Mouse (Mus musculus) heart, adult 2 months (tissue): Measurements from ENCODE around the gene Sdhaf1. TPM values are rescaled to one million over a fixed set of nuclear protein-coding genes. Genes with fewer than 3 reads are reported as not detected.
A peak's percentile ranks its signal among the peaks of the same experiment; 100 is the strongest.

ENCODE experiments used
- DNase-seq, 2 experiments: peaks; one replicate each; pipeline ENCODE4 v3.0.0; 2021
- H3K27ac ChIP-seq: fragments of 200-600 bp; 2 replicates; pipeline ENCODE4 v1.8.1; 2022
- H3K27me3 ChIP-seq: fragments of 200-500 bp; 2 replicates; pipeline ENCODE4 v1.6.1; 2012; ENCODE audit warnings: mild to moderate bottlenecking, low read length, inconsistent platforms, mixed read lengths; ENCODE audit not compliant: control insufficient read depth, insufficient read depth
- H3K36me3 ChIP-seq: fragments of 200-500 bp; 2 replicates; pipeline ENCODE4 v1.6.1; 2012; ENCODE audit warnings: low read length, inconsistent platforms; ENCODE audit not compliant: control insufficient read depth, insufficient read depth
- H3K4me1 ChIP-seq: fragments of 200-500 bp; 2 replicates; pipeline ENCODE4 v1.6.1; 2011; ENCODE audit warnings: low read length; ENCODE audit not compliant: control insufficient read depth, insufficient read depth
- H3K4me3 ChIP-seq: fragments of 200-600 bp; 2 replicates; pipeline ENCODE4 v1.8.1; 2022
- H3K79me2 ChIP-seq: fragments of 200-500 bp; replicated peaks from 2 replicates; pipeline ENCODE4 v1.6.1; 2012; ENCODE audit warnings: mild to moderate bottlenecking, inconsistent platforms, low read length, moderate library complexity, mixed read lengths; ENCODE audit not compliant: control insufficient read depth, insufficient read depth
- H3K9ac ChIP-seq: fragments of 200-500 bp; 2 replicates; pipeline ENCODE4 v1.6.1; 2012; ENCODE audit warnings: low read depth, mild to moderate bottlenecking, control low read depth, inconsistent platforms, low read length, mixed read lengths
- CTCF ChIP-seq: fragments of 200-600 bp; IDR thresholded peaks from 2 replicates; pipeline ENCODE4 v1.8.1; 2022; ENCODE audit warnings: antibody characterized with exemption, mild to moderate bottlenecking, moderate library complexity
- EP300 ChIP-seq: fragments of 200-500 bp; IDR thresholded peaks from 2 replicates; pipeline ENCODE4 v1.6.1; 2011; ENCODE audit warnings: low read depth, low read length, control low read depth; ENCODE audit not compliant: insufficient read depth
- POLR2A ChIP-seq: fragments of 200-500 bp; IDR thresholded peaks from 2 replicates; pipeline ENCODE4 v1.6.1; 2011; ENCODE audit warnings: mild to moderate bottlenecking, low read depth, low read length, control low read depth; ENCODE audit not compliant: insufficient read depth
- WGBS: fragments of 180-500 bp; shearing (Covaris S2); methylation state at CpG from one replicate; pipeline ENCODE4 v1.1.7; 2018; 5-methylcytosine and 5-hydroxymethylcytosine counted together
- intact Hi-C: fragments of 180-260 bp; cut with DNase I; formaldehyde crosslinking; loops from one replicate; pipeline ENCODE4 v1.15.1; 2025
- polyA plus RNA-seq: library from polyadenylated mRNA; depleted of rRNA; stranded (reverse); fragments of >200 nt; gene quantifications from 2 replicates; pipeline ENCODE4 v1.2.3, GENCODE M21; 2012
- total RNA-seq, 2 experiments: library from RNA; stranded (reverse); gene quantifications; 2 replicates each; pipeline ENCODE4 v1.2.3; 2021

Sdhaf1 gene
- total and polyA plus RNA-seq, 3 experiments = 12.5 to 17.9 (median 12.5) TPM

DNA sequence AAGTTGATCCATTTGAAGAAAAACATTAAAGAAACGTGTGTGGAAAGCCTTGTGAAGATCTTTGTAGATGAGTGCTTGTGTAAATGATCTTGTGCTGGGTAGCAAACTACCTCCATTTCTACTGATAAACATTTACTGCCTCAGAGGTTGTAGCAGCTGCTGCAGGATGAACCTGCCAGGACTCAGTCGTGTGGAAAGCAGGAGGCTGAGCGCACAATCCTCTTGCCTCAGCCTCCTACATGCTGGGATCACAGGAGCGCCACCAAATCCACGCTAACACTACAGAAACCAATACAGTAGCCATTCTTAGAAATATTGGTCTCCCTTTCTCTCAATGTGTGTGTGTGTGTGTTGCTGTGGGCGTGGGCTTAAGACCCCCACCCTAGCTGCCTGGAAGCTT lies 35.6 kb downstream of the Sdhaf1 start:
- Histone ChIP-seq H3K27ac (no peak overlapping the region), H3K4me1 (peaks cover 2% of the 10 kb centered on the region; the same call in 1 of the 2 replicates), H3K79me2 (no peaks in the 10 kb centered on the region), H3K9ac (no peak overlapping the region), H3K36me3 (no peaks in the 10 kb centered on the region), H3K4me3 (no peak overlapping the region), H3K27me3 (no peaks in the 10 kb centered on the region)
- no peak for DNase-seq
- intact Hi-C loops = no loop called here
- 67% methylated on average over 6 of the region's 6 CpGs for WGBS
- TF ChIP-seq POLR2A (no peak), CTCF (no peak), EP300 (no peak)

DNA sequence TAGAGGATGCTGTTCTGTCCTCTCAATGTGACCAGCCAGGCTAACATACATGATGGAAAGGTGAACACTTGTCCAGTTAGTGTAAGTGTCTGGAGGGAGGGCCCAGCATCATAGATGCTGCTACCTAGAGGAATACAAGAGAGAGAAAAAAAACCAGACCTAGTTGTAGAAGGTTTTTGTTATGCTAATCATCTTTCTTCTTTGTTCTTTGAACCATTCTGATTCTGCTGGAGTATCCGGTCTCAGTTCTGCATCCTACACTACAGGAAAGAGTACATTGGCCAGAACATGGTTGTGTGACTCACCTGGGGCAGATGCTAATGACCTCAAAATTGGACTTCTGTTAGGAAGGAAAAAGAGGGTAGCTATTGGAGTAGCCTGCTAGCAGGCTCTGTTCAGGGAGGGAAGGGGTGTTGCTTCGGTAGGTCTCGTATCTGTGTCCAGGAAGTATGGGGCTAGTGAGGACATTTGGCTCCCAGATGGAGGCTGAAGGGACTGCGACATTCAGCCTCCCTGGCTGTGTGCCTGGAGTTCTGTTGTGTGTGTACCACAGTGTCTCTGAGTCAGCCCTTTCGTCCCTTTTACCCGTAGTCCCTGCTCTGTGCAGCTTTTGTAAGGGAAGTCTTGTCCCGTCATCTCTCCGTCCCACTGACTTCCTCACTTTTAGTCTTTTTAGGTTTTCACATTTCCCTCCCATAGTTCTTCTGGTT lies 36.8 kb downstream of the Sdhaf1 start:
- no peak for TF ChIP-seq CTCF
- TF ChIP-seq POLR2A = no peak
- no peak for TF ChIP-seq EP300
- Histone ChIP-seq H3K4me1 (peaks cover 2% of the 10 kb centered on the region; the same call in 1 of the 2 replicates), H3K9ac (no peak overlapping the region), H3K27me3 (no peaks in the 10 kb centered on the region), H3K79me2 (no peaks in the 10 kb centered on the region), H3K27ac (no peak overlapping the region), H3K4me3 (no peak overlapping the region), H3K36me3 (no peaks in the 10 kb centered on the region)
- intact Hi-C loops = no loop called here
- 27% methylated on average over 8 of the region's 8 CpGs for WGBS
- peak in 1 of 2 experiments; percentile 52 for DNase-seq

DNA sequence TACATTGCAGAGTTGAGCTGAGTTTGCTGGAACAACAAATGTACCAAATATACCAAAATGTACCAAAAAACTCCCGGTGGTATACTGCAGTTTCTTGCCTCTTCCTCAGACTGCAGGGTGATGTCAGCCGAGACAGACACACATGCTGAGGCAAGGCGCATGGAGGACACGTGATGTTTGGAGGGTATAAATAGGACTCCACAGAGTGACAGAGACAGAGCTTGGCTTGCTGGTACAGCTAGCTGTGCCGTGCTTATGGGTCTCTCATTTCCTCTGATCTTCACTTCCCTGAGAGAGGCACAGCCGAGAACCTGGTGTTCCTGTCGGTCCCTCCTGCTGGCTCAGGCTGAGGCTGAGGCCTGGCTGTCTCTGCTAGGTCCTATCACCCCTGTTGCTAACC lies 41.0 kb downstream of the Sdhaf1 start:
- H3K9ac ChIP-seq = 0 out of 2 replicates have a peak overlapping the region, but pooled peaks have one; percentile 35
- no peak overlapping the region for H3K27ac ChIP-seq
- intact Hi-C loops = loop anchor here (2.0 kb wide), 1 partner anchor 18 kb away; no protein-coding TSS in a partner anchor
- H3K4me3 ChIP-seq = no peak overlapping the region
- H3K36me3 ChIP-seq = no peaks in the 10 kb centered on the region
- no peaks in the 10 kb centered on the region; the same call in 1 of the 2 replicates for H3K4me1 ChIP-seq
- TF ChIP-seq EP300 (no peak), POLR2A (peak; percentile 52; the same call in 1 of the 2 replicates)
- peak in 1 of 2 experiments; percentile 26 for DNase-seq
- H3K27me3 ChIP-seq = no peaks in the 10 kb centered on the region
- 45% methylated on average over 7 of the region's 7 CpGs for WGBS
- no peaks in the 10 kb centered on the region for H3K79me2 ChIP-seq

DNA sequence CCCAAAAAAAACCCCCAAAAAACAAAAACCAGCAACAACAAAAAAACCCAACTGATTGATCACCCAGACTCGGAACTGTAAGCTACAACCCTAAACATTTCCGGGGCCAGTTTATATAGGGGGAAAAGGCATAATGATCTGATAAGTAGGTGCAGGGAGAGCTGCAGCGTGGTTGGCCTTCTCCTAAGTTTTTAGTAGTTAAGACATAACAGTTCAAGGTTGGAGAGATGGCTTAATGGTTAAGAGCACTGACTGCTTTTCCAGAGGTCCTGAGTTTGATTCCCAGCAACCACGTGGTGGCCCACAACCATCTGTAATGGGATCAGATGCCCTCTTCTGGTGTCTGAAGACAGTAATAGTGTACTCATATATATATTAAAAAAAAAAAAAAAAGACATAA lies 42.2 kb downstream of the Sdhaf1 start:
- H3K27ac ChIP-seq = no peak overlapping the region
- no peaks in the 10 kb centered on the region; the same call in 1 of the 2 replicates for H3K4me1 ChIP-seq
- 80% methylated on average over 4 of the region's 4 CpGs for WGBS
- no peak for DNase-seq
- TF ChIP-seq POLR2A (no peak), CTCF (no peak), EP300 (no peak)
- no peak overlapping the region for H3K4me3 ChIP-seq
- intact Hi-C loops = no loop called here
- H3K27me3 ChIP-seq = no peaks in the 10 kb centered on the region
- no peak overlapping the region for H3K9ac ChIP-seq
- H3K36me3 ChIP-seq = no peaks in the 10 kb centered on the region
- H3K79me2 ChIP-seq = no peaks in the 10 kb centered on the region

DNA sequence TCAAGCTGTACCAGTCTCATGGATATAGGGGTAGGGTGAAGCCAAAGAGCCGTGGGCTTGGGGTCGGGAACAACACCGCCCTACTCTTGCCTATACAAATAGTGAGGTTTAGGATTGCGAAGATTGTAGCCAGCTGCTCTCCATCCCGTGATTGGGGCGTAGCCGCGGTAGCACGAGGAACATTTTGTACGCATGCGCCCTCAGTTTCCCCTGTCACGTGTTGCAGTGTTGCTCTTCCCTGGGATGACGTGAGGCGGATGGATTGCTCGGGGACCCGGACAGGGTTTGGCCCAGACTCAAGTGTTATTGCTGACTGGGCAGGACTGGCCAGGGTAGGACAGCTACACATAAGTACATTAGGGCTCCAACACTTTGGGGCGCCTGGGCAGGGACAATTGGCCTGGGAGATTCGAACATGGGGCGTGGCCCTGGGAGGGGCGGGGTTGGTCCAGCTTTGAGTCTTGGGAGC lies 43.0 kb downstream of the Sdhaf1 start:
- Histone ChIP-seq H3K27ac (peak overlapping the region; percentile 91), H3K27me3 (no peaks in the 10 kb centered on the region), H3K79me2 (no peaks in the 10 kb centered on the region), H3K9ac (peak overlapping the region; percentile 36), H3K36me3 (no peaks in the 10 kb centered on the region), H3K4me1 (no peaks in the 10 kb centered on the region; the same call in 1 of the 2 replicates), H3K4me3 (peak overlapping the region; percentile 90)
- TF ChIP-seq CTCF = no peak
- peak; percentile 64 for TF ChIP-seq POLR2A
- under 1% methylated on average over 20 of the region's 20 CpGs for WGBS
- intact Hi-C loops = loop anchor here (1.0 kb wide), 1 partner anchor 49 kb away; the partner anchor contains the start of gene Polr2i
- peak; percentile 88 to 91 for DNase-seq
